Mouse (Mus musculus): Measurements from ENCODE around the gene Il6st. TPM values are rescaled to one million over a fixed set of nuclear protein-coding genes. Genes with fewer than 3 reads are reported as not detected.

The Il6st gene
- polyA plus RNA-seq, 1 experiment = 65.3 TPM

DNA sequence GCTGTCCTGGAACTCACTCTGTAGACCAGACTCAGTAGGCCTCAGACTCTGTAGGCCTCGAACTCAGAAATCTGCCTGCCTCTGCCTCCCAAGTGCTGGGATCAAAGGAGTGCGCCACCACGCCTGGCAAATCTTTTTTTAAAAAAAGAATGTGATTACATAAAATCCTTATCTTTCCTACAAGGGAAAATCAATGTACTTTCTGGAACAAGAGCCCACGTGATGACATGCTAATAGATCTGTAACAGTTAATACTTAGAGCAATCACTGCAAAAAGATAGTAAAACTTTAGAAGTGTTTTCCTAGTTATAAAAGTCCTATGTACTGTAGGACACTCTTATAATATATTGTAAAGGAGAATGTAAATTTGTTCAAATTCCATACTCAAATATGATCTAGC lies 36.2 kb downstream of the Il6st start:
- TF ChIP-seq CTCF (IDR thresholded peaks at IDR 0.05; ENCODE audit: low read depth, low read length) (no peak), POLR2A (IDR thresholded peaks at IDR 0.05; ENCODE audit: borderline replicate concordance, low read depth, low read length) (no peak)
- Histone ChIP-seq H3K4me3 (ENCODE audit: insufficient read depth, low read length) (no peak overlapping the region), H3K4me1 (ENCODE audit: control insufficient read depth, insufficient read depth, low read length) (peaks cover 3% of the 10 kb centered on the region; the same call in 1 of the 2 replicates), H3K27ac (ENCODE audit: insufficient read depth, low read depth, low read length) (no peak overlapping the region)

DNA sequence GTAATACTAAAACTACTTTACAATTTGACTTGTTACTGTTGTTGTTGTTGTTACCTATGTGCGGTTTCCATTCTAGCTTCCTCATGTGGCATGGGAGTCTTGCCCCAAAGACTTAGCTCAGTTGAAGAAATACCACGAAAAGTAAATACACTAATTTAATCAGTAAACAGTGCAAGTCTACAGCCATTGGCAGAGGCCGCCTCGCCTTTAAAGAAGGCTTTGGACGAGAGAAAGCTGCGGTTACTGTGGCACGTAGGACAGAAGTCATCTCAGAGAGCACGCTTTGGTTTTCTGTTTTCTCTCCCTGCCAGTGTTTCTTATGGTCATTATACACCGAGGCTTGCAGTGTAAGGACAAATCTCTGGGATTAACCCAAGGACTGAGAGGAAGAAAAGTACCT lies 36.6 kb downstream of the Il6st start:
- Histone ChIP-seq H3K27ac (ENCODE audit: insufficient read depth, low read depth, low read length) (no peak overlapping the region), H3K4me1 (ENCODE audit: control insufficient read depth, insufficient read depth, low read length) (peaks cover 3% of the 10 kb centered on the region; the same call in 1 of the 2 replicates), H3K4me3 (ENCODE audit: insufficient read depth, low read length) (no peak overlapping the region)
- TF ChIP-seq POLR2A (IDR thresholded peaks at IDR 0.05; ENCODE audit: borderline replicate concordance, low read depth, low read length) = no peak
- TF ChIP-seq CTCF (IDR thresholded peaks at IDR 0.05; ENCODE audit: low read depth, low read length) = no peak

DNA sequence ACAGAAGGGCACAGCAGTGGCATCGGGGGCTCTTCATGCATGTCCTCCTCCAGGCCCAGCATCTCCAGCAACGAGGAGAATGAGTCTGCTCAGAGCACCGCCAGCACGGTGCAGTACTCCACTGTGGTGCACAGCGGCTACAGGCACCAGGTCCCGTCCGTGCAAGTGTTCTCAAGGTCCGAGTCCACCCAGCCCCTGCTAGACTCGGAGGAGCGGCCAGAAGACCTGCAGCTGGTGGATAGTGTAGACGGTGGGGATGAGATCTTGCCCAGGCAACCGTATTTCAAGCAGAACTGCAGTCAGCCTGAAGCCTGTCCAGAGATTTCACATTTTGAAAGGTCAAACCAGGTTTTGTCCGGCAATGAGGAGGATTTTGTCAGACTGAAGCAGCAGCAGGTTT lies 40.0 kb downstream of the Il6st start:
- Histone ChIP-seq H3K4me1 (ENCODE audit: control insufficient read depth, insufficient read depth, low read length) (peaks cover 15% of the 10 kb centered on the region), H3K4me3 (ENCODE audit: insufficient read depth, low read length) (no peak overlapping the region), H3K27ac (ENCODE audit: insufficient read depth, low read depth, low read length) (no peak overlapping the region)
- no peak for TF ChIP-seq POLR2A (IDR thresholded peaks at IDR 0.05; ENCODE audit: borderline replicate concordance, low read depth, low read length)
- no peak for TF ChIP-seq CTCF (IDR thresholded peaks at IDR 0.05; ENCODE audit: low read depth, low read length)

DNA sequence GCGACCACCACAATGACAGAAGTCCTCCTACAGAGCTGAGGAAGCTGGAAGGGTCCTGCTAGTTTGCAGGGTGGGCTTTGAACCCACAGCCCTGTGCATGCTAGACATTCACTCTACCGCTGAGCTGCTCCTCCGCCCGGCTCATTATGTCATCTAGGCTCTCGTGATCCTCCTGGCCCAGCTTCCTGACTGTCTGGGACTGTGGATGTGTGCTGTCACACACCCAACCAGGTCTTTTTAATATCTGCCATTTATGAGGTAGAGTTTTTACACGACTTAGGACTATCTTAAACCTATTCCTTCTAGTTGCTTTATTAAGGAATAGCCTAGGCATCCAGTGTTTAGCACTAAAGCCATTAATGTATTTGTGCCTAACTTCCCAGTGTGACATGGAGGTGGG lies 41.6 kb downstream of the Il6st start:
- H3K4me1 ChIP-seq (ENCODE audit: control insufficient read depth, insufficient read depth, low read length) = peaks cover 20% of the 10 kb centered on the region
- no peak overlapping the region for H3K4me3 ChIP-seq (ENCODE audit: insufficient read depth, low read length)
- TF ChIP-seq CTCF (IDR thresholded peaks at IDR 0.05; ENCODE audit: low read depth, low read length) = no peak
- no peak for TF ChIP-seq POLR2A (IDR thresholded peaks at IDR 0.05; ENCODE audit: borderline replicate concordance, low read depth, low read length)
- no peak overlapping the region for H3K27ac ChIP-seq (ENCODE audit: insufficient read depth, low read depth, low read length)

DNA sequence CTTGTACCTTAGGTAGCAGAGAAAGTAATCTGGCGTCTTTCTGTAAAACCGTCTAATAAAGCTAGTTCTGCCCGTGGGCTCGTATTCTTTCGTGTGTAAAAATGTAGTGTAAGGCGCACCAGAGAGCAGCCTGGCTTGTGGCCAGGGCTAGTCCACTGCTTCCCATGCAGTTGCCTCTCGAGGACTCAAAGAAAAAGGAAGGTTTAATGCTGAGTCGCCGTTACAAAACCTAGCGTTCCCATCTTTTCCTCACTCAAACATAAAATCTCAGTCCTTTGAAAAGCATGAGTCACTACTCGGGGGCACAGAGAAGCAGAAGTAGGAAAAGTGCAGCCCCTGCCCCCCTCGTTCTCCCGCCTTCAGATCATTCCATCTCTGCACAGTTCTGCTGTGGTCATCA lies 42.9 kb downstream of the Il6st start:
- H3K27ac ChIP-seq (ENCODE audit: insufficient read depth, low read depth, low read length) = peak overlapping the region; percentile 33
- peaks cover 20% of the 10 kb centered on the region for H3K4me1 ChIP-seq (ENCODE audit: control insufficient read depth, insufficient read depth, low read length)
- TF ChIP-seq POLR2A (IDR thresholded peaks at IDR 0.05; ENCODE audit: borderline replicate concordance, low read depth, low read length) (no peak), CTCF (IDR thresholded peaks at IDR 0.05; ENCODE audit: low read depth, low read length) (no peak)
- H3K4me3 ChIP-seq (ENCODE audit: insufficient read depth, low read length) = no peak overlapping the region

DNA sequence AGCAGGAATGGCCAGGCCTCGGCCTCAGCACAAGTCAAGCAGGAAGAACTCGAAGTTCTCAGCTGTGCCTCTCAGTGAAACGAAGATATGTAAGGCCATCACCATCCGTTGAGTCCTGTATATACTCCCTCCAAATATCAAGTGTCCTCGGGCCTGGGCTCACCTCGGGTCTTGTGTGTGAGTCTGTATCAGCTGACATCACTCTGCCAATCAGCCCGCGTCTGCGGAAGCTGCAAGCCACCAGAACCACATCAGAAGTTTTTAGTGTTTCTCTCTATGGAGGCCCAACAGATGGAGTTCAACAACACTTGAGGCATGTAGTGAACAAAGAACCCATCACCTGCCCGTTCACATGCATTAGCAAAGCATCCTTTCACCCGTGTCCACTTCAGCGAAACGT lies 43.8 kb downstream of the Il6st start:
- no peak for TF ChIP-seq CTCF (IDR thresholded peaks at IDR 0.05; ENCODE audit: low read depth, low read length)
- TF ChIP-seq POLR2A (IDR thresholded peaks at IDR 0.05; ENCODE audit: borderline replicate concordance, low read depth, low read length) = no peak
- Histone ChIP-seq H3K4me1 (ENCODE audit: control insufficient read depth, insufficient read depth, low read length) (peaks cover 20% of the 10 kb centered on the region), H3K27ac (ENCODE audit: insufficient read depth, low read depth, low read length) (no peak overlapping the region), H3K4me3 (ENCODE audit: insufficient read depth, low read length) (no peak overlapping the region)

DNA sequence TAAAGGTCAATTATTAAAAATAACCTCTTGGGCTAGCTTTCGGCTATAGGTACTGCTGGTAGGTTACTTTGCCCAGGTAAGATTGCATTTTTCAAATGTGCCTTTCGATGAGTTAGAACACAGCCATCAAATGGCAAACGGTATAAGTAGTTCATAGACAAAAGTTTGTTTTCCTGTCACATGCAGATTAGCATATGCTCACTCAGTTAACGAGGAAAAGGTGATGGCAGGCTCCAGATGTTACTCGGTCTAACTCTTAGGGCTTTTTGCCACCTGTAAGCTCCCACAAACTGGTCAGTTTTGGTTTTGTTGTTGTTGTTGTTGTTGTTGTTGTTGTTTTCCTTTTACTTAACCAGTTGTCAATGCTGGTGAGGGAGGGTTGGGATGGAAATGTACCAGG lies 44.6 kb downstream of the Il6st start:
- H3K4me1 ChIP-seq (ENCODE audit: control insufficient read depth, insufficient read depth, low read length) = peaks cover 20% of the 10 kb centered on the region

DNA sequence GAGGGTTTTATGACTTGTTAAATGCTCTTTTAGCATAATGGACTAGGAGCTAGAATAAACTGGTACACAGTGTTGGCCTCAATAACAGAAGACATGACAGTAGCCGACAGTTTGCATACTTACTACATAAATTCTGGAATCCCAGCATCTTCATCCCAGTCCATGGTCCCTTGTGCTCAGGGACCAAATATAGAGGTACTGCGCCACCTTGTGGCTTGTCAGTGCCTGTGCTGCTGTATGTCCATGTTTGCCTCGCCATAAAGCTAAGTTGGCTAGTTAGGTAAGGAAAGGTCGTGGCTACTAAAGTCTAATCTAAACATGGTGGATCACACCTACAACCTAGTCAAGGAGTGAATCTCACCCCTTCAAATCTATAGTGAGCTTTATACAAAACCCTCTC lies 45.6 kb downstream of the Il6st start:
- H3K4me1 ChIP-seq (ENCODE audit: control insufficient read depth, insufficient read depth, low read length) = peaks cover 20% of the 10 kb centered on the region
- no peak for TF ChIP-seq POLR2A (IDR thresholded peaks at IDR 0.05; ENCODE audit: borderline replicate concordance, low read depth, low read length)
- TF ChIP-seq CTCF (IDR thresholded peaks at IDR 0.05; ENCODE audit: low read depth, low read length) = peak; percentile 93
- no peak overlapping the region for H3K4me3 ChIP-seq (ENCODE audit: insufficient read depth, low read length)
- H3K27ac ChIP-seq (ENCODE audit: insufficient read depth, low read depth, low read length) = no peak overlapping the region

More for the DNA sequence above, 44.6 kb downstream of the Il6st start:
- Histone ChIP-seq H3K27ac (ENCODE audit: insufficient read depth, low read depth, low read length) (no peak overlapping the region), H3K4me3 (ENCODE audit: insufficient read depth, low read length) (no peak overlapping the region)
- TF ChIP-seq CTCF (IDR thresholded peaks at IDR 0.05; ENCODE audit: low read depth, low read length) (no peak), POLR2A (IDR thresholded peaks at IDR 0.05; ENCODE audit: borderline replicate concordance, low read depth, low read length) (no peak)

DNA sequence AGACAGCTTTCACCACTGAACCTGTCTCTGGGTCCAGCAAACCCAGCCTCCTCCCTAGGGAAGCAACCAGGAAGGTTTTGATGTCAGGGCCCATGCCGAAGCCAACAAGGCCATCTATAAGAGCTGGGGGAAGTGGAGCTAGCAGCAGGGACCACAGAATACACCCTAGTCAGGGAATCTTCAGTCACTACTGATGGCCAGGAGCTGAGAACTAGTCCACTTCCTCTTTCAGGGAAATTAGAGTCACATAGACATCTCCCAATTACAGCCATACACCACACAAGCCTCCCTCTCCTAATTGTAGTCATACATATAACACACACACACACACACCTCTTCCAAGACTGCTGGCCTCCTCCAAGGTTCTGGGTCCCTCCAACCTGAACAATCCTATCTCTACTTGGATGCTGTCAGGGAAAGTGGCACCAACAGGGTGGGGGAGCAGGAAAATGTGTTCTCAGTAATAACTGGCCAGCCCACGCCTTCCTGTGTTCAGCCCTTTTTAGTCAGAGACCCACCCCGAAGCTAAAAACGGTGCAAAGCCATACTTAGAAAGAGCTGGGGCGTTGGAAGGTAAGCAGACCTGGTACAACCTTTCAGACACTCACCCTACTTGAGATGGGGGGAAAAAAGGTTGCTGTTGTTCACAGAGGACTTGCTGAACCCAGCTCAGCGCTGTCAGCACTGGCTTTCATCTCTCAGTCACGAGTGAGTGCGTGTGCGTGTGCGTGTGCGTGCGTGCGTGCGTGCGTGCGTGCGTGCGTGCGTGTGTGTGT lies 46.8 kb downstream of the Il6st start:
- H3K4me1 ChIP-seq (ENCODE audit: control insufficient read depth, insufficient read depth, low read length) = peaks cover 19% of the 10 kb centered on the region
- no peak overlapping the region for H3K27ac ChIP-seq (ENCODE audit: insufficient read depth, low read depth, low read length)
- no peak for TF ChIP-seq POLR2A (IDR thresholded peaks at IDR 0.05; ENCODE audit: borderline replicate concordance, low read depth, low read length)
- no peak for TF ChIP-seq CTCF (IDR thresholded peaks at IDR 0.05; ENCODE audit: low read depth, low read length)
- H3K4me3 ChIP-seq (ENCODE audit: insufficient read depth, low read length) = no peak overlapping the region

DNA sequence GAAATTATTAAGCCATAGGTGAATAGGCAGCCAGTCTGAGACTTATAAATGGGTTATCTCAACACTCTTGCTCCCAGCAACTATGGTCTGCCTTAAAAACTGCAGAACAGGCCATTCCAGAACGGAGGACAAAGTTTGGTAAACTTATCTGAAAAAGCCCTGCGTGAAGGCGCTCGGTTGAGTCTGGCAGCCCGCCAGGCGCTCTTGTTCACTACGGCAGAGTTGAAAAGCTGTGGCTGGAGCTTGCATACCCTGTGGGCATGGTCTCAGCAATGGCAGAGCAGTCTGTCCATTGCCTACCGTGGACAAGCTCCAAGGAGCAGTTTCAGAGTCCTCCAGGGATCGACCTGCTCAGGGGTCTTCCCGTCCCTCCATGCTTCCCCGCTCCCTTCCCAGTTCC lies 47.4 kb downstream of the Il6st start:
- TF ChIP-seq POLR2A (IDR thresholded peaks at IDR 0.05; ENCODE audit: borderline replicate concordance, low read depth, low read length) = no peak
- no peak for TF ChIP-seq CTCF (IDR thresholded peaks at IDR 0.05; ENCODE audit: low read depth, low read length)
- no peak overlapping the region for H3K27ac ChIP-seq (ENCODE audit: insufficient read depth, low read depth, low read length)

More for the DNA sequence above, 47.4 kb downstream of the Il6st start:
- Histone ChIP-seq H3K4me3 (ENCODE audit: insufficient read depth, low read length) (no peak overlapping the region), H3K4me1 (ENCODE audit: control insufficient read depth, insufficient read depth, low read length) (peaks cover 18% of the 10 kb centered on the region)

All from bone marrow macrophage, adult 2 months (primary cell).